9 mouse cellular contexts compared by ENCODE assay signal in genomic region chr11:110251534-110251933, GRCm38 (mm10). TPM values are rescaled to one million over a fixed set of nuclear protein-coding genes. Genes with fewer than 3 reads are reported as not detected.
DNase-seq lines count a peak whose midpoint lies in the region; ATAC-seq and TF ChIP-seq lines count a peak whose summit lies in the region.
"Had no signal": no experiment of that assay in that cellular context is flagged by ENCODE, and none has a peak within 500 bp of the region (broad histone marks: within the 10 kb centered on the region; RNA-seq: fewer than 3 reads in every experiment).

Abca6 (minus strand) TSS chr11:110251776.

- WGBS in liver, adult 2 months: 5% methylated on average over 8 of the region's 8 CpGs
- 23% methylated on average over 8 of the region's 8 CpGs for WGBS in forebrain, embryonic 10.5 days
- WGBS in liver, embryonic 13.5 days (ENCODE audit: insufficient replicate concordance): 14% methylated on average over 8 of the region's 8 CpGs
- WGBS in neural tube, embryonic 13.5 days: 24% methylated on average over 8 of the region's 8 CpGs

- intact Hi-C loops in heart, postnatal 36 days (cut with DNase I): no loop called here

- H3K4me2 ChIP-seq in liver, embryonic 13.5 days: peak within 1 kb of the TSS; percentile 29; the same call in 1 of the 2 replicates
- H3K4me2 ChIP-seq in neural tube, embryonic 13.5 days: peak within 1 kb of the TSS; percentile 46

- peak within 1 kb of the TSS; percentile 94 for H3K4me3 ChIP-seq in liver, adult 2 months (ENCODE audit: insufficient read depth, low read depth, low read length)
- H3K4me3 ChIP-seq in forebrain, embryonic 10.5 days: peak within 1 kb of the TSS; percentile 24
- H3K4me3 ChIP-seq in liver, embryonic 13.5 days (replicated peaks): peak within 1 kb of the TSS; percentile 30; the same call in 1 of the 2 replicates
- H3K4me3 ChIP-seq in neural tube, embryonic 13.5 days: 0 out of 2 replicates have a peak within 1 kb of the TSS, but pooled peaks have one; percentile 12

- no peak for ATAC-seq in liver, embryonic 13.5 days (ENCODE audit: low read depth)
- no peak for ATAC-seq in neural tube, embryonic 13.5 days (ENCODE audit: low read depth)

- H3K27ac ChIP-seq in liver, adult 2 months (replicated peaks; ENCODE audit: insufficient read depth, low read depth, low read length): peak within 1 kb of the TSS; percentile 99
- no peak within 1 kb of the TSS for H3K27ac ChIP-seq in forebrain, embryonic 10.5 days
- no peak within 1 kb of the TSS for H3K27ac ChIP-seq in liver, embryonic 13.5 days
- H3K27ac ChIP-seq in neural tube, embryonic 13.5 days (replicated peaks): no peak within 1 kb of the TSS

- no peaks in the 10 kb centered on the region for H3K9me3 ChIP-seq in forebrain, embryonic 10.5 days
- no peaks in the 10 kb centered on the region for H3K9me3 ChIP-seq in liver, embryonic 13.5 days (replicated peaks)
- H3K9me3 ChIP-seq in neural tube, embryonic 13.5 days: no peaks in the 10 kb centered on the region

- H3K27me3 ChIP-seq in liver, adult 2 months (ENCODE audit: control insufficient read depth, insufficient read depth, low read length): no peaks in the 10 kb centered on the region
- no peaks in the 10 kb centered on the region for H3K27me3 ChIP-seq in forebrain, embryonic 10.5 days (ENCODE audit: poor library complexity, severe bottlenecking)
- no peaks in the 10 kb centered on the region for H3K27me3 ChIP-seq in liver, embryonic 13.5 days
- H3K27me3 ChIP-seq in neural tube, embryonic 13.5 days: no peaks in the 10 kb centered on the region

- peaks cover 9% of the 10 kb centered on the region; the same call in 1 of the 2 replicates for H3K4me1 ChIP-seq in liver, adult 2 months (ENCODE audit: control insufficient read depth, insufficient read depth, low read length)
- H3K4me1 ChIP-seq in forebrain, embryonic 10.5 days: peaks cover 4% of the 10 kb centered on the region; the same call in 1 of the 2 replicates
- H3K4me1 ChIP-seq in liver, embryonic 13.5 days (replicated peaks): no peaks in the 10 kb centered on the region
- H3K4me1 ChIP-seq in neural tube, embryonic 13.5 days (replicated peaks): peaks cover 4% of the 10 kb centered on the region; the same call in 1 of the 2 replicates

- DNase-seq in liver, adult 2 months (ENCODE audit: extremely low read depth, low read depth, low spot score): peak; percentile 97
- DNase-seq in liver: no peak
- DNase-seq in forebrain, embryonic 10.5 days (ENCODE audit: extremely low spot score, low spot score): no peak
- DNase-seq in heart, postnatal 36 days: peak; percentile 41 to 52
- no peak for DNase-seq in liver, embryonic 13.5 days
- DNase-seq in cerebellum, adult 9-11 months: no peak
- no peak for DNase-seq in left cerebral cortex, adult 11 months (ENCODE audit: low spot score)

- H3K36me3 ChIP-seq in liver, adult 2 months (ENCODE audit: control insufficient read depth, insufficient read depth, low read length): peaks cover 17% of the 10 kb centered on the region
- H3K36me3 ChIP-seq in forebrain, embryonic 10.5 days (replicated peaks): no peaks in the 10 kb centered on the region
- H3K36me3 ChIP-seq in liver, embryonic 13.5 days: no peaks in the 10 kb centered on the region
- no peaks in the 10 kb centered on the region for H3K36me3 ChIP-seq in neural tube, embryonic 13.5 days

- no peaks in the 10 kb centered on the region for H3K79me2 ChIP-seq in liver, adult 2 months (ENCODE audit: control insufficient read depth, insufficient read depth, low read length)

- no peak for TF ChIP-seq CTCF in liver, adult 2 months (IDR thresholded peaks at IDR 0.05; ENCODE audit: low read depth, low read length)

- peak within 1 kb of the TSS; percentile 93 for H3K9ac ChIP-seq in liver, adult 2 months (ENCODE audit: low read depth, low read length)
- H3K9ac ChIP-seq in liver, embryonic 13.5 days: no peak within 1 kb of the TSS
- H3K9ac ChIP-seq in neural tube, embryonic 13.5 days: no peak within 1 kb of the TSS

- TF ChIP-seq POLR2A in liver, adult 2 months (IDR thresholded peaks at IDR 0.05; ENCODE audit: extremely low read depth, insufficient read depth, low read length): peak; percentile 30; the same call in 1 of the 2 replicates

RNA-seq across cellular contexts. Expression of gene Abca6, which starts in this region (rescaled TPM):
- 285 and 296 TPM in 2 replicates for total RNA-seq in liver, adult 2 months (2014; rRNA removed)
- polyA plus RNA-seq in liver, adult 2 months (2012; rRNA removed): 20.9 and 24.9 TPM in 2 replicates
- polyA plus RNA-seq in forebrain, embryonic 10.5 days (2016; fragmentation: Nextera tagmentation; extraction: Ambion mirVana): 0.02 and 0.15 TPM in 2 replicates
- total RNA-seq in heart, postnatal 36 days (2021): 1 to 10 TPM; 8.0 to 8.4 TPM
- polyA plus RNA-seq in liver, embryonic 13.5 days (2015; fragmentation: Nextera tagmentation; extraction: Ambion mirVana): 2.7 and 4.1 TPM in 2 replicates
- 0.26 and 0.35 TPM in 2 replicates for polyA plus RNA-seq in neural tube, embryonic 13.5 days (2015; fragmentation: Nextera tagmentation; extraction: Ambion mirVana)
- total RNA-seq: MEL had no signal

Comparison
In these comparisons a context has a peak if more than half of its experiments do, and no peak if none do; other contexts are left out.
1. RNA of gene Abca6 (total RNA-seq): 285 to 296 TPM in liver, adult 2 months; 8.0 to 8.4 TPM in heart, postnatal 36 days; every median in the first group is over 10 times any median in the second.
2. DNase-seq: peak in liver, adult 2 months (single experiment) and heart, postnatal 36 days (2 of 2); none in liver (single experiment), forebrain, embryonic 10.5 days (single experiment), liver, embryonic 13.5 days (single experiment), cerebellum, adult 9-11 months (single experiment) and left cerebral cortex, adult 11 months (single experiment).
3. H3K4me3 ChIP-seq: peak in every context shown above with its lines; median percentile 94 in liver, adult 2 months; 30 in liver, embryonic 13.5 days; 24 in forebrain, embryonic 10.5 days; 12 in neural tube, embryonic 13.5 days.